Mouse (Mus musculus) thymus, postnatal 10 days (tissue): Measurements from ENCODE around the gene Hspe1.
A peak's percentile ranks its signal among the peaks of the same experiment; 100 is the strongest.
"Not testable (repeated sequence)": the region's sequence is repeated elsewhere in the genome, so short reads cannot be mapped to it uniquely, and the experiment has no call there.

Experiments used
- DNase-seq, 2 experiments: peaks; one replicate each; pipeline ENCODE4 v3.0.0; 2021; ENCODE audit warnings: low spot score in 2 of 2

The Hspe1 gene

DNA sequence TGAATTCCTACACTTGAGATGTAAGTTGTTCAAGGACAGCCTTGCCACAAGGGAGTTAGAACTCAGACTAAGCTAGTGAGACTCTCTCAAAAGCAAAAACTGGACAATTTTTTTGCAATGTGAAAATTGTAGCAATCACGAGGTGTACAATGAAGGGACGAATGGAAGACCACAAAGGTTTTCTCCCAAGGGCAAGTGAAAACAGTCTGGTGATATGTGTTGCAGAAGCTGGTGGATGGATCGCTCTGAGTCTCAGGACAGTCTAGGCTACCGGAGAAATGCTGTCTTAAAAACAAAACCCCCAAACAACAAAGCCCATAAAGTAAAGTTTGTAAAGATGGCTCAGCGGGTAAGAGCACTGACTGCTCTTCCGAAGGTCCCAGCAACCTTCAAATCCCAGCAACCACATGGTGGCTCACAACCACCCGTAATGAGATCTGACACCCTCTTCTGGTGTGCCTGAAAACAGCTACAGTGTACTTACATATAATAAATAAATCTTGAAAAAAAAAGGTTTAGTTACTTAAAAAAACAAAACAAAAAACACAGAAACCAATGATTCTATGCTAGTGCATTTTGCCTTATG is 2.1 kb upstream of the Hspe1 start:
- no peak for DNase-seq

- peak in 1 of 2 experiments; percentile 4 for DNase-seq
These were observed 998 bp upstream of the Hspe1 start for GRCm38 (mm10) chr1:55086868-55087400.

- no peak for DNase-seq
These were observed 479 bp upstream of the Hspe1 start for GRCm38 (mm10) chr1:55087401-55087904.

DNA sequence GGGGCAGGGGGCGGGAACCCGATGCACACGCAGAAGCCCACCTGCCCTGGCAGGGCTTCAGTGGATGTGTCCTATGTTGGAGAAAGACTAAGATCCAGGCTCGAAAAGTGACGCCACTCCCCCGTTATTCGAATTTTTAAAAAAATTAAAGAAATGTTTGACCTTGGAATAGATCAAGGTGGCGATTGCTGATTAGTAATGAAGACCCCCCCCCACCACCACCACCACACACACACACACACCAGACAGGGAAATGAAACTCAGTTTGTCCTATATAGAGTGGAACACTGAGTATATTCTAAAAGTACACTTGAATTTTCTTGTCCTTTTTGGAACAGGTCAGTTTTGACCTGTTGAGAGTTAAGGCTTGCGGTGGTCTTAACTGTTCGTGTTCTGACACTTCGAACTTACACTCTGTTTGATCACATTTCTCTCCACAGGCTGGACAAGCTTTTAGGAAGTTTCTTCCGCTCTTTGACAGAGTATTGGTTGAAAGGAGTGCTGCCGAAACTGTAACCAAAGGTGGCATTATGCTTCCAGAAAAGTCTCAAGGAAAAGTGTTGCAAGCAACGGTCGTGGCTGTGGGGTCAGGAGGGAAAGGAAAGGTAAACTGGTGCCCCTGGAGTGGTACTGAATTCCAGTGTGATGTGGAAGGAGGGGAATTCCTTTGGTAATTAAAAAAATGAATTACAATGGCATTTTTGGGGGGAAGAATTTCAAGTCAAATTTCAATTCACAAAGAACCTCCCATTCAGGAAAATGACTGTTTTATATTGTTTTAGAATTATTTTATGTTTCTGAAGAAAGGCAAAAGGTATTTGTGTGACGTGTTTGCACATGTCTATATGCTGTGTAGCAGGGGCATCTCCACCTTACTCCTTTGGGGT is 922 bp downstream of the Hspe1 start:
- DNase-seq = no peak

DNA sequence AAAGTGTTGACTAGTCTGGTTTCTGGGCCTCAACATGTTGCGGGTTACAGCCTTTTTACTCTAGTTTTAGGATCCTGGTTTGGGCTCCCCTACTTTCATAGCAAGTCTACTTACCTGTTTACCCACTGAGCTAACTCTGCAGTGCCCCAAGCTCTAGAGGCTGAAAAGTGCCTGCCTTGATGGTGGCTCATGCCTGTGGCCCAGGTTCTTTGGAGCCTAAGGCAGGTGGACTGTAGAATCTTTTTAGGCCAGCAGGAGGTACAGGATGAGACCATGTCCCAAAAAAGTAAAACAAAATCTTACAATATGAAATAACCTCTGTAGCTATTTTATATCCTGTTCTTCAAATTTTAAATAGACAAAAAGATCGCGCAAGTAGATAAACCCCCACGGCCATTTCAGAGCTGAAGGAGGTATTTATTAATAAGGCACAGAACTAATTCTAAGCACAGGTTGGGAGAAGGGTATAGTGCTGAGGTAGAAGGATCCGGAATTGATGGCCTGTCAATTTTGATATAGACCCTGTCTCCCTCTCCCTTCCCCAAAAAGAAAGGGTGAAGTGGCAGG is 1.6 kb downstream of the Hspe1 start:
- DNase-seq = no peak

GRCm38 (mm10) chr1:55092056-55092455 is 4.1 kb downstream of the Hspe1 start:
- DNase-seq = no peak

DNA sequence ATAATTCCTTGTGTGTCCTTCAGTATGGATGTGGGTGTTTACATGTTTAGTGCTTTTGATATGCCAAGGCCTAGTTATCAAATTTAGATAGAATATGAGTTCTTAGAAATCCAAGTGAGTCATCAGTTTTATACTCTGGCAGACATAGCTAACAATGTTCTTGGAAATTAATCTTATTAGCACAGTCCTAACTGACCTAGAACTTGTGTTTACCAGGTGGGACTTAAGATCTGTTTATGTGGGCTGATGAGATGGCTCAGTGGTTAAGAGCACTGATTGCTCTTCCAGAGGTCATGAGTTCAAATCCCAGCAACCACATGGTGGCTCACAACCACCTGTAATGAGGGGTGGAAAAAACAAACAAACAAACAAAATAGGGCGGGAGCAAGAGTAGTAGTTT is 4.5 kb downstream of the Hspe1 start:
- DNase-seq = no peak

DNA sequence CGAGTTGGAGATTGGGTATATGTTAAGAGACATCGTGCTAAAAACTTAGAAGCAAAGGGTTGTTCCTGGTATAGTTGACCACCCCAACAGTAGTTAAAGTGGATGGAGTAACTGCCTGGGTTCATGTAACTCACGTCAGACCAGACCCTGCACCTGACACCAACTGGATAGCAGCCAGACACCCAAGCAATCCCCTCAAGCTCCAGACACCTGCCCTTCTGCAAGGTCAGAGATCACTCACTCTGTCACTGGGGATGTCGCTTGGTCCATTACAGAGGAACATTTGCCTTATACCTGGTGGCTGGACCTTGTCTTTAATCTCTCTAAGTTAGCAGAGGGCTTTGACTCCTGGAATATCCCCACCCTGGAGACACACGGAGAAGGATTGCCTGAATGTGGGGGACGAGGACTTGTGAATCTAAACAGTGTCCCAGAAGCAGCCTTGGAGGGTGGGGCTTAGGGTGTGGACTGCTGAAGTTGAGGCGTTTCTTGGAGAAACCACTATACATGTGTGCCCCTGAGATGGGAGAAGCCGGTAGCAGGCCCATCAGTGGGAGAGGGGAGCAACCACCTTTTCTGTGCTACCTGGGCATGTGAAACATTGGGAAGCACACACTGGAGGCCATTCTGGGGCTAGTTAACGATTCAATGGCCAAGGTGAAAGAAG is 19.1 kb downstream of the Hspe1 start:
- DNase-seq = no peak

DNA sequence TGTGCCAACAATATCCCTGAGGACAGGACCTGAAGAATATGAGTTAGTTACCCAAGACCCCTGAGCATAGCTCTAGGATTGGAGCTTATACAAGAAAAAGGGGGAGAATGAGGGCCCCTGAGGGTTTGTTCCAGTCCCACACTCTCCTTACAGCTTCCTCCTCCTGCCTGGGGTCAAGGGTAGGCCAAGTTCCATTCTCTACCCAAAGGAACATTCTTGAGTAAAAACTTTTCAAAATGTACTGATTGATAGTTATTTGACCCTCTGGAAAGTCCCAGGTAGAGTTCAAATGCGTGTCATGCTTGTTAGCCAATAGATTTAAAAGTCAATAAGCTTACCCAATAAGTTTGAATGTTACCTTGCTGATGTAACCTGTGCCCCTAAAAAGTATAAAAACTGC is 19.7 kb downstream of the Hspe1 start:
- DNase-seq = no peak

DNA sequence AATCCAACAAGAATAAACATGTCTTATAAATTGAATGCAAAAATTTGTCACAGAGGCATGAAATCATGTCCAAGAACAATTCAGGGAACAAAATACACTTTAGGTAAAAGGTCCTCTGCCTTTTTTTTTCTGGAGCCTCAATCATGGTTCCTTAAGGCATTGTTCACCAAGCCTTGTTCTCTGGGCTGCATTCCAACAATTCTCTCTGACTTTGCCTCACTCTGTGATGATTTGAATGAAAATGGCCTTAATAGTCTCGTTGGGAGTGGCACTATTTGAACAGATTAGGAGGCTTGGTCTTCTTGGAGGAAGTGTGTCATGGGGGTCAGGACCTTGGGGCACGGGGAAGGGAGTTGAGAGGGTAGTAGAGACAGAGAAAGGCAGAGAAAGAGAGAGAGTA is 20.5 kb downstream of the Hspe1 start:
- no peak for DNase-seq

GRCm38 (mm10) chr1:55109066-55109766 is 21.3 kb downstream of the Hspe1 start:
- DNase-seq = no peak

- no peak for DNase-seq
These were observed 35.1 kb downstream of the Hspe1 start for GRCm38 (mm10) chr1:55123046-55123445.

DNA sequence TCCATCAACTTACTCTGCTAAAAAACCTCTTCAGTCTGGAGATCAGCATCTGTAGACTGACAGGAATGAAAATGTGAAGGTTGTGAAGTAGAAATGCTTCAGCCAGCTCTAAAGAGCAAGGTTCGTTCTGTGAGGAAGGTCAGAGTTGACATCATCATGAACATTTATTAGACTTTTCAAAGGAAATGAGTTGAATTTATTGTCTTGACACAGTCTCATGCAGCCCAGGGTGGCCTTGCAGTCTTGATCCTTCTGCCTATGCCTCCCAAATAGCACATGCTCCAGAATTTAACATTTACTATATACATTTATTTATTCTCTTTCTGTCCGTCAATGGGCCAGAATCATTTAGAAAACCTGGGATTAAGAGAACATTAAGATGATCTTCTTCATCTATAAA is 35.6 kb downstream of the Hspe1 start:
- DNase-seq = no peak

DNA sequence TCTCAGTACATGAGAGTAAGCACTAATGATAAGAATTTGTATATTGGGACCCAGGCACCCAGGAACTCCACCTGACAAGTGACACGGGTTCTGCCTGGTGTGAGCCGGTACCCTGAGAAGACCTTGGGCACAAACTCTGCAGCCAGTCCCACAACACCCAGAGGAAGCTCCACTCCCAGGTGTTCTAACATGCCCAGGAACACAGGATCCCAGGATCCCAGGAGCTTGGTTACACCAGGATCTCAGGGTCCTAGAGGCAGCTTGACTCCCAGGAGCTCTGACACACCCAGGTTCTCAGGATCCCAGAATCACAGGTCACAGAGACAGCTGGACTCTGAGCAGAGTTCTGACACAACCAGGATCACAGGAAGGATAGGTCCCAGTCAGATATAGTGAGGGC is 36.2 kb downstream of the Hspe1 start:
- not testable (repeated sequence) for DNase-seq

- DNase-seq = no peak
These were observed 41.8 kb downstream of the Hspe1 start for GRCm38 (mm10) chr1:55129716-55130115.

- DNase-seq = no peak
These were observed 42.4 kb downstream of the Hspe1 start for GRCm38 (mm10) chr1:55130190-55130916.

DNA sequence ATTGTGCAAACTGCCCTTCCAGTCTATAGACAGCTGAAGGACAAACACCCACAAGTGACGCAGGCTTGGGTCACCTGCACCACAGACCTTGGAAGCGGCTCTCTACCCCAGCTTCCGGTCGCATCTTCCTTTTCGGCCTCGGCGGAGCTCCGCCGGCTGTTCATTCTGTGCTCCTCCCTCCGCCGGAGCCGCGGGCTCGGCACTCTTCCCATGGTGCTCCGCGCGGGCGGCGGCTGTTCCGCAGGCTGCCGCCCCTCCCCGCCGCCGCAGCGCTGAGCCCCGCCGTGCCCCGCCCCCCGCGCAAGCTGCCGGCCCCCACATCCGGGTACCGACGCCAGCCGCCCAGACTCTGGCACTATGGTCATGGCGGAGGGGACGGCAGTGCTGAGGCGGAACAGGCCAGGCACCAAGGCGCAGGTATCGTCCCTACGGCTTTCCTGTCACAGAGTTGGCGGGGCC is 43.0 kb downstream of the Hspe1 start, which contains the start of gene Mob4:
Mob4 (plus strand) TSS at position 289 of the 459 bp plus-strand sequence.
- DNase-seq = peak; percentile 88 to 94

GRCm38 (mm10) chr1:55131424-55132014 is 43.6 kb downstream of the Hspe1 start:
- peak in 1 of 2 experiments; percentile 63 for DNase-seq

- DNase-seq = no peak
These were observed 44.4 kb downstream of the Hspe1 start for GRCm38 (mm10) chr1:55132308-55132707.

GRCm38 (mm10) chr1:55133173-55133572 is 45.2 kb downstream of the Hspe1 start:
- no peak for DNase-seq
